Mouse (Mus musculus): ENCODE results near the gene Tmem209.

GRCm38 (mm10) chr6:30460750-30461446 lies 48.7 kb downstream of the Tmem209 start:
- no peak for TF ChIP-seq CTCF (IDR thresholded peaks at IDR 0.05; ENCODE audit: low read depth)
- no peak for TF ChIP-seq EP300 (IDR thresholded peaks at IDR 0.05; ENCODE audit: low read depth)
